Mouse (Mus musculus) bone marrow, adult 2 months (tissue): ENCODE measurements around the gene Rbm33.

ENCODE experiments used
- CTCF ChIP-seq: fragments of 200-500 bp; IDR thresholded peaks from 2 replicates; pipeline ENCODE4 v1.5.1; 2011; ENCODE audit warnings: low read length, control low read depth; ENCODE audit not compliant: control insufficient read depth, insufficient read depth
- POLR2A ChIP-seq: fragments of 200-500 bp; IDR thresholded peaks from 2 replicates; pipeline ENCODE4 v1.6.1; 2011; ENCODE audit warnings: low read depth, mild to moderate bottlenecking, control low read depth, low read length, borderline replicate concordance; ENCODE audit not compliant: control insufficient read depth

DNA sequence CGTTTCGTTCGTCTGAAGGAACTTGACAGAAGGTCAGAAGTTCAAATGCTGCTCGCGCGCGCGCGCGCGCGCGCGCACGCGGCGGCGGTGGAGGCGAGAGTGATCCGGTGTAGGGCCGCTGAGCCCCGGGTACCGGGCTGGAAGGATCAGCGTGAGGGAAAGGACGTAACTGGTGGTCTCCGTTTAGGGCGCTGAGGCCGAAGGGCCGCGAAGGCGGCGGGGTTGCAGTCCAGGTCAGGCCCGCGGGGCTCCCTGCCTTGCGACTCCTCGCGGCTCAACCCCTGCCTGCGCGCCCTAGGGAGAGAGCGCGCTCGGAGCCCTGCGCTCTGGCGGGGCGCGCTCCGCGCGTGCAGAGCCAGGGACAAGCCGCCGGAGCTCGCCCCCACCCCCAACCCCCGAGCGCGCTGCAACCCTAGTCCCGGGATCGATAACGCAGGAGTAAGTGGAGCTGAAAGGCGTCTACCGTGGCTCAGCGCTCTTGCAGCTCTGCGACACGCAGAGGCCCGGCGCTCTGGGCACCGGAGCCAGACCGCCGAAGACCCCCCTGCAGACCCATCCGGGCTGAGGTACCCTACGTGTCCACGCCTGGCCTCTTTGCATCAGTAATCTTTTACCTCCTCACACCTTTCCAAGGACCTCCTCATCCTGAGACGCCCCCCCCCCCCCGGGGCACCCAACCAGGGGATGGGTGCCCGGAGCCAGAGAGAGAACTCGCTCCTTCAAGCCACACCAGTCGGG lies 147.6 kb downstream of the Rbm33 start:
- TF ChIP-seq POLR2A (no peak), CTCF (no peak)
